Mouse (Mus musculus): ENCODE measurements around the gene Armh2. TPM values are rescaled to one million over a fixed set of nuclear protein-coding genes. Genes with fewer than 3 reads are reported as not detected.

Gene Armh2
- total RNA-seq (2021), result not detected
- long read RNA-seq, experiment 1, result 0 reads
- long read RNA-seq, experiment 2, result 0 reads

DNA sequence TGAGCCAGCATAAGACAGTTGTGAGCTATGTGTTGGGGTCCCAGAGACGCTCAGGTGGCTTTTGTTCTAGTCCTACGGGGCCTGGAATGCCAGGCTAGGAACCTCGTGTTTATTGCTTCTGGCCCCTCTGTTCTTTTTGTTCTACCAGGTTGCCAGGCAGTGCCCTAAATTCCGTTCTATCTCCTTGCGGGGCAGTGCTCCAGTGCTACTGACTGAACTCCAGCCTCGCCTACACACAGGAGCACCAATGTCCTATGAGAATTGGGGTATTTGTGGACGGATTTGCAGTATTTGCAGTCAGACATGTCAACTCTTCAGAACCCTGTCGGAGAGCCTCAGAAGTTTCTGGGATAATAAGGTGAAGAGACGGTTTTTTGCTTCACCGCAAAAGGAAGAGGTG lies at the start of gene Armh2:
Gene Armh2, plus strand, starts transcription at position 205 of the 400 bp plus-strand sequence.
- no peak for DNase-seq (ENCODE audit: low spot score in 2 of 2)

- DNase-seq (ENCODE audit: low spot score in 2 of 2), result no peak
Measured at GRCm38 (mm10) chr13:24693312-24693711, 47.7 kb upstream of the Armh2 start.

DNA sequence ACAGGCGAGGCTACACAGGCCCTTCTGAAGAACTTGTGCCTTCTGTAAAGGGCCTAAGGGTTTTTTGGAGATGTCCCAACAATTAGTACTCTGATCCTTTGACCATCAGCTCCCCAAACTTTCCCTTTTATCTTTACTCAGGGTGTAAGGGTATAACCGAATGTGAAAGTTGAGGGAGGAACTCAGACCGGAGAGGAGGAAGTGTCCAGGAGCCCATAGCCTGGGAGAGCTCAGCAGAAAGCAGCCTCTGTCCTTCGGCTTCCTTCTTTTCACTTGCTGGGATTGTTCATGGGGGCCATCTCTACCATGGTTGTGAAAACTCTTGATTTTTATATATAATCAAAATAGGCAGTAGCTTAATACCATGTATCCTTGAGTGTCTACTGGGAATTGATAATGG lies 42.3 kb upstream of the Armh2 start:
- no peak for DNase-seq (ENCODE audit: low spot score in 2 of 2)

DNA sequence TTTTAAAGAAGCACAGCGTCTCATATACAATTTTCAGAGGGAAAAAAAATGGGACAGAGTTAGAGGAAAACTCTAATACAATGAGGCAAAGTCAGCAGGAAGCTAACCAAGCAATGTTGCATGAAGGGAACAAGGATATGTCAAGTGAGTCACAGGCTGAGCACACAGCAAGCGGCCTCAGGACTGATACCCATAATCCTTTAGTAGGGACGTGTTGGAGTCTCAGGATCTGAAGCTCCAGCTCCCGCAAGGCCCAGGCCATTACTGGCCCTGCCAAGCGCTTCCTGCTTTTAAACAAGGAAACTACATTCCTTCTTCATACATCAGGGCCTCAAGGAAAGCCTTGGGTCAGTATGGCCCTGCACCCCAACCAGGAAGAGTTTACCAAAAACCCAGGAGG lies 38.9 kb upstream of the Armh2 start:
- DNase-seq (ENCODE audit: low spot score in 2 of 2), result no peak

GRCm38 (mm10) chr13:24709656-24710396 lies 31.2 kb upstream of the Armh2 start:
- DNase-seq (ENCODE audit: low spot score in 2 of 2), result no peak

GRCm38 (mm10) chr13:24710968-24711367 lies 30.1 kb upstream of the Armh2 start:
- DNase-seq (ENCODE audit: low spot score in 2 of 2), result no peak

DNA sequence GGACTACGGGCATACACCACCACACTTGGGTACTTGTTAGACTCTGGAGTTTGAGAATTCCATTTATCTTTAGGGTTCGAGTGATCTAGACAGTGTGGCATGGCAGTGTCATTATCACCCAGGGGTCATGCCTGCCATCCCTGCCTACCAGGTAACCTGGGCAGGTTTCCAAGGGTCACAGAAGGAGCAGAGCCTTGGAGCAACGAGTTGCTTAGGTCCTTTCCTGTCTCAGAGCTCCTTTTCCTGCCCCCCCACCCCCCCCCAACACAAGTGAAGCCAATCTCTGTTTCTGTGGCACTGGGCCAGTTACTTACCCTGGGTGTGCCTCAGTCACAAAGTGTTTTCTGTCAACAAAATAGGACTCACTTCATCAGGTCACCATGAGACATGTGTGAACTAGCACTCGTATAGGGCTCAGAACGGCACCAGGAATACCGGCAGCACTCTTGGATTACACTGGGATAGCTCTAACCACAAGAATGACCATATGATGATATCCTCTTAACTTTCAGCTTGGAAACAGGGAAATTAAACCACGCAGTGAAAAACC lies 28.4 kb upstream of the Armh2 start:
- no peak for DNase-seq (ENCODE audit: low spot score in 2 of 2)

DNA sequence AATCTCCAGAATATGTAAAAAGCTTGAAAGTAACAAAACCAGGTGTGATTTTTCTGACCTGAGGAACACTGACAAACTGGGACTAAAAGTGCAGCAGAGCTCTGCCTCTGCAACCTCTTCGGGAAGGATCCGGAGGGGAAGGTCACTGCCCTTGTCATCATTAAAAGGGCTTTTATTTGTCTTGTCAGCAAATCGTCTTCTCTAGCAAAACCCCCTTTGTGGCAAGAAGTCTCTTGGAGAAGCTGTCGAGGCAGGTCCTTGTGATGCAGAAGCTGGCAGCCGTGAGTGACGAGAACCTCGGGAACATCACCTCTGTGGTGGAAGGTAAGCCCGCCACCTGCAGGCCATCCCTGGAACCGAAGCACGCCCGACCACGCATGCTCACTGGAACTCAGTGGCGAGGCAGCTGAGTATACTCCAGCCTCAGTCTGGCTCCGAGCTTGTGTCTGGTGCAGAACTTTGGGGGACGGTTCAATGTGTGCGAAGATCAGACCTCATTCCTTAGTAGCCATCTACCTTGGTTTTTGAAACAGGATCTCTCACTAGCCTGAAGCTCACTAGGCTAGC lies 27.5 kb upstream of the Armh2 start:
- DNase-seq (ENCODE audit: low spot score in 2 of 2), result peak; percentile 73 to 83

GRCm38 (mm10) chr13:24714360-24714885 lies 26.6 kb upstream of the Armh2 start:
- no peak for DNase-seq (ENCODE audit: low spot score in 2 of 2)

DNA sequence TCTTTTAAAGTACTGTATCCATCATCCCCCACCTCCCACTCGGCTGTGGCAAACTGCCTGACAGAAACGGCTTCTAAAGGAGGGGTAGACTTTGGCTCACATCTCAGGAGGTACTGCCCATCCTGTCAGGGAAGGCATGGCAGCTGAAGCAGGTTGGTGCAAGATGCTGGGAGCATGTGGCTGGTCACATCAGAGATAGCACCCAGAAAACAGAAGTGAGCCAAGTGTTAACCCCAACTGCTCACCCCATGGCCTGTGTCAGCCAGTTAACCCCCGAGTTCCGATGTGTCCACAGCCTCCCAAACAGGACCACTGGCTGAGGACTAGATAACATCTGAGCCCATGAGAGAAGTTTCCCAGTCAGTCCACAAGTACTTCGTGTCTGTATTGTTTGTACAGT lies 25.4 kb upstream of the Armh2 start:
- no peak for DNase-seq (ENCODE audit: low spot score in 2 of 2)

GRCm38 (mm10) chr13:24716441-24716840 lies 24.6 kb upstream of the Armh2 start:
- DNase-seq (ENCODE audit: low spot score in 2 of 2), result no peak

DNA sequence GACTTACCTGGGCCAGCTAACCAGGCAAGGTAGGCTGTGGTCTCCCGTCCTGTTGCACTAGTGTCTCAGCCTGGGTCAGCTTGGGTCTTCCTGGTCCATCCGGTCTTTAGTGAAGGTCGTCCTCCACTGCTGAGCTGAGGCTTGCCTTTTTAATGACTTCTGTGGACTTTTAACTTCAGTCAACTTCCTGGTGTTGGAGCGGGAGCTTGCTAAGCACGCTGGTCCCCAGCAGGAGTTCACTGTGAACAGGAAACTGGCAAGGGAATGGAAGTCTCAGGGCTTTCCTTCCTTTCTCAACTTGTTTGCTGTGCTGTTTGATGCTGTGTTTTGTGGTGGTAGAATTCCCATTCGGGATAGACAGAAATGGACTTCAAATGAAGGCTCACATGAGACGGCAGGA lies 23.4 kb upstream of the Armh2 start:
- DNase-seq (ENCODE audit: low spot score in 2 of 2), result no peak

- DNase-seq (ENCODE audit: low spot score in 2 of 2), result no peak
Measured at GRCm38 (mm10) chr13:24721502-24721901, 19.5 kb upstream of the Armh2 start.

- DNase-seq (ENCODE audit: low spot score in 2 of 2), result no peak
Measured at GRCm38 (mm10) chr13:24723699-24724394, 17.2 kb upstream of the Armh2 start.

- DNase-seq (ENCODE audit: low spot score in 2 of 2), result no peak
Measured at GRCm38 (mm10) chr13:24724395-24724759, 16.7 kb upstream of the Armh2 start.

GRCm38 (mm10) chr13:24729128-24729527 lies 11.9 kb upstream of the Armh2 start:
- no peak for DNase-seq (ENCODE audit: low spot score in 2 of 2)

DNA sequence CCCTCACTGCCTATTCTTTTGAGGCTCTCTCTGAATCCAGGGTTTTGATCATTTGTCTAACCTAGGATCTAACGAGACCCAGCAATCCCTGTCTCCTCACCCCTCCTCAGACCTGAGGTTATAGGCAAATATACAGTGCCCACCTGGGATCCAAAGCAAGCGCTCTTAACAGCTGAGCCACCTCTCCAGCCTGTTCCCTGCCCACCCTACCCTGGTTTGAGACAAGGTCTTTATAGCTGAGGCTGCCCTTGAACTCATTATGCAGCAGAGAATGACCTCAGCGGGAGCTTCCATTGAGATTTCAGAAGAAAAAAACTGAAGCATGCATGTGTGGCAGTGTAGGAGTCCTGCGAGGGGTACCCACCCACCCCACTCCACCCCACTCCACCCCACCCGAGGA lies 6.5 kb upstream of the Armh2 start:
- no peak for DNase-seq (ENCODE audit: low spot score in 2 of 2)

DNA sequence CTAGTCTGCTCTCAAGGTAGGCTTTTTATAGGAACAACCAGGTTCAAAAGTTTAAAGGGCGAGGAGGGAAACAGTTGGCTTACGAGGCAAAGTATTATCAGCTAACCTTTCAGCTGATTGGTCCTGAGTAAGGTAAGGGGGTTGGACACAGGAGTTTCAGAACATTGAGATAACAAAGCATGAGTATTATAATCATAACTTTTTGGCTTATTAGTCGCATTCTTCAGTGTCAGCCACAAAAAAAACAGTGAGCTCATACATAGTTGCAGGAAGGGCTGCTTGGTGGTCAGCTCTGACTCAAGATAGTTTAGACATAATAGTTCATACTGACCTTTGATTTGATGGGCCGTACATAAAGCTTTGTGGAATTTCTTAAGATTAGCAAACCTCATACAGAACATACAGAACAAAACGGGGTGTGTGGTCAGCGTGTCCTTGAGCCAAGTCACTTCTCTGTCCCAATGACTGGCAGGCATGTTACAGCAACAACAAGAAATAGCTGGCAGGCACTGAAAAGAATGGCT lies 5.4 kb upstream of the Armh2 start:
- DNase-seq (ENCODE audit: low spot score in 2 of 2), result no peak

- no peak for DNase-seq (ENCODE audit: low spot score in 2 of 2)
Measured at GRCm38 (mm10) chr13:24747823-24748222, 6.8 kb downstream of the Armh2 start.

DNA sequence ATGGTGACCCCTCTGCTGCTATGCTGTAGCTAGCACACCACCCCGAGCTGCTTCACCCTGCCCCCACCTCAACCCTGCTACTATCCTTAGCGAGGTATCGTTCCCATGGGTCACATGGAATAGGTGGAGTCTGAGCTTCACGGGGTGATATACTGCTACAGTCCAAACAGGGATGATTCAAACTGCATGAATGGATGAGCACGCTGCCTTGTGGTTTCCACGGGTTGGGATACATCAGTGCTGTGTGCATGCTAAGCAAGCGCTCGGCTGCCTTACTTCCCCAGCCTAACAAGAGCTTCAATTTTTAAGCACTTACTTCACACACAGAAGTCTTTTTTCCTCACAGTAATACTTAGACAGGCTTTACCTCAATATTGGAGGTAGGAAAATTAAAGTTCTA lies 9.8 kb downstream of the Armh2 start:
- DNase-seq (ENCODE audit: low spot score in 2 of 2), result no peak

DNA sequence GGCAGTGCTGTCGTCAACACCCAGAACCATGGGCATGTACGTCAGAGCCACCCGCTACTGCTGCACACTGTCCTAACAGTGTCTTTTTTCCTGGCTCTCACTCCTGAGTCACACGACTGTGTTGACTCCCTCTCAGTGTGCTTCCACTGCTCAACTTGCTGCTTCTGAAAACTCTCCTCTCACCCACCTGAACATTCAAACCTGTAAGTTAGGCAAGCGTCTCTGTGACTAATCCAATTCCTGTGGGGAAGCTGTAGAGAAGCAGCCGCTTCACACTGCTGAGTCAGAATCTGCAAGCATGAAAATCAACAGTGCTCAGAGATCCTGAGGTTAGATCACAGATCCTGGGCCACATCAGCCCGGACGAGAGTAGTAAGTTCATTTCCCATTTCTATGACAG lies 10.4 kb downstream of the Armh2 start:
- DNase-seq (ENCODE audit: low spot score in 2 of 2), result no peak

GRCm38 (mm10) chr13:24756756-24757155 lies 15.7 kb downstream of the Armh2 start:
- DNase-seq (ENCODE audit: low spot score in 2 of 2), result no peak
